Mouse (Mus musculus) megakaryocyte progenitor cell, adult 5-6 weeks (primary cell): ENCODE data around the gene Gm20388. TPM values are rescaled to one million over a fixed set of nuclear protein-coding genes. Genes with fewer than 3 reads are reported as not detected.

Source experiments
- ATAC-seq: replicated peaks from 2 replicates; pipeline ENCODE4 v1.8.0; 2016; ENCODE audit warnings: mild to moderate bottlenecking, moderate TSS enrichment, inconsistent platforms; ENCODE audit not compliant: poor library complexity
- total RNA-seq, 2 experiments: library from RNA; stranded (forward) in 1 of 2; stranded (reverse) in 1 of 2; fragments of 157-497, 149-512 nt in 1 of 2; fragments of 200-1000 nt in 1 of 2; gene quantifications; 2 replicates each; pipeline versions ENCODE4 v1.2.3 to v1.2.4; 2015 to 2017

The Gm20388 gene
- total RNA-seq, 2 experiments from 2014 or later, result 18.6 TPM; not detected in 1

DNA sequence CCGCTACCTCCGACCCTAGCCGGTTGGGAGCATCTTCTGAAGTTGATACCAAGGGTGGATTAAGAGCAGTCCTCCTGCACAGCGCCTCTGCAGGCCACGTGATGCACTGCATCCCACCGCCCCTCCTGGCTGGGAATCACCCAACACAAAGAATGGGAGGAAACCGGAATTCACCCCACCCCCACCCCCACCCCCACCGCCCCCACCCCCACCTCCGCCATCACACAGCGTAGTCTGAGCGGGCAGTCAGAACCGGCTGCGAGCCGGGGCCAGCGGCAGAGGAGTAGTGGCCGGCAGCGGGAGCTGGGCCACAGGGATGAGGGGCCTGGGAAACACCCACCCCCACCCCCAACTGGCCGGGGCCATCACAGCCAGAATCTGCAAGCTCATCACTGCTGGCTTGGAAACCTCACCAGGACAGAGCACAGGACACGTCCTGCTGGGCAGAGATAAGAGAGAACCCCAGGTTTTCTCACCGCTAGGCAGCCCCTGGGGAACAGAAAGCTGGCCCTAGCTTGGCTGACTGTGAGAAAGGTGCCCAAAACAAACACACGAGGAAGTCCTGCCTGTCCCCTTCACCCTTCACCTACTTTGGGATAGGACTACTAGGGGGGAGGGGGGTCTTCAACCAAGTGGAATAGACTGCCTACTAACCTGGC, 1472.1 kb downstream of the Gm20388 start:
- peak; percentile 90 for ATAC-seq

DNA sequence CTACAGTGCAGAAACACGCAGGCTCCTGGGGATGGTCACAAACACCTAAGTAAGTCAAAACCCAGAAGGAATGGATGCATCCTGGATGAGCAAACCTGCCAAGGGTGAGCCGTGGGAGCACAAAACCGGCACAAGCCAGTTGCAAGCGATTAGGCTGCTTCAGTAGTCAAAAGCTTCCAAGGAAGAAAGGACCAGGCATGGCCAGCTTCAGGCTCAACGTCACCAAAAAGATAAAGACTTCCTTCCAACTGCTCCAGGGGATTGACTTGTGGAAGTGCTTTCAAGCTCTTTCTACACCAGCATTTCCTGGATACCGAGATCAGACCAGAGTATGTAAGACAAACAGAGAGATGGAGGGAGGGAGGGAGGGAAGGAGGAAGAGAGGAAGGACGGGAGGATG, 1474.9 kb downstream of the Gm20388 start:
- ATAC-seq, result no peak

DNA sequence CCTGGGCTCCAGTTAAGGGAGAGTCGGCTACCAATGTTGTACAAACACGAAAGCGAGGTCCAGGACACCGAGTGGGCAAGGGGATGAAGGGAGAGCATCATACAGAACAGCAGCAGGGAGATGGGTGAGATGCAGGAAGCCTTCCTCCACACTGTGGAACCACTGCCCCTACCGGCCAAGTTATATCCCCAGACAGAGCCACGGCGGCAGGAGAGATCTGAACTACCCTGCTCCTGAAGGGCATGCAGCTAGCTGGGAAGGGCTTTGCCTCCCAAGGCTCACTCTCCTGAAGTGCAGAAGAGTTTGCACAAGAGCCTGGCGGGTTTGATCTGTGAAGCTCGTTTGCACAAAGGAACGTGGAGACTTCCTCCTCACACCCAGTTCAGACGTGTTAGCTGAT, 1480.0 kb downstream of the Gm20388 start:
- ATAC-seq, result peak; percentile 72

DNA sequence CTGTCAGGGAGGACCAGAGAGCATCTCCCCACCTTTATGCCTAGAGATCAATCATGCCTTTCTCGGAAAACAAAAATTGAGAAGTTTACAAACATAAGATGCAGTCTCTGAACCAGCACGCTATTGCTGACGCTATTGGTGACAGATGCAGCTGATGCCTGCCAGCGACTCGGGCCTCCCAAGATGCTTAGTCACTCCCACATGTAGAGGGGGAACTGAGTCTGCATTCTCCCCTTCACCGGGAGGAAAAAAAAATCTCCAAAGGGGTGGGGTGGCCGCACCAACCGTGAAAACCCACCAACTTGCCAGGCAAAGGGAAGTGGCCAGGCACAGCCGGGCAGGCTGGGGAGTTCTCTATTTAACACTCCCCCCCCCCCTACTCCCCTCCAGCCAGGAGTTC, 1480.6 kb downstream of the Gm20388 start:
- peak; percentile 56 for ATAC-seq

DNA sequence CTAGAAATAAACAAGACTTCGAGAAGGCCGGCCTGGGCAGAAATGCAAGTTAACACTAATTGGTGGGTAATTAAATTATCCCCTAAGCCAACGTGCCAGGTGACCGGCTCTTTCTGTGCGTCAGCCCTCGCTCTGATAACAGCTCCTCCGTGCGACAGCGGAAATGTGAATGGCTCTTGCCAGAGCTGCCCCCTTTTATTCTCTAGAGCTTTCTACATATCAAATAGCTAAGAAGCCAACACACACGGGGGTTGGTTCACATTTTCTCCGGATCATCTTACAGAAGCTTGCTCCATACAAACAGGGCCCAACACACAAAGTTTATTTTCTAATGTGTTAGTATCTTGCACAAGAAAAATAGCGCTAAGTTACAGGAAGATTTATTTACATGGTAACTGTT, 1481.1 kb downstream of the Gm20388 start:
- 0 out of 2 replicates have a peak, but pooled peaks have one; percentile 23 for ATAC-seq

DNA sequence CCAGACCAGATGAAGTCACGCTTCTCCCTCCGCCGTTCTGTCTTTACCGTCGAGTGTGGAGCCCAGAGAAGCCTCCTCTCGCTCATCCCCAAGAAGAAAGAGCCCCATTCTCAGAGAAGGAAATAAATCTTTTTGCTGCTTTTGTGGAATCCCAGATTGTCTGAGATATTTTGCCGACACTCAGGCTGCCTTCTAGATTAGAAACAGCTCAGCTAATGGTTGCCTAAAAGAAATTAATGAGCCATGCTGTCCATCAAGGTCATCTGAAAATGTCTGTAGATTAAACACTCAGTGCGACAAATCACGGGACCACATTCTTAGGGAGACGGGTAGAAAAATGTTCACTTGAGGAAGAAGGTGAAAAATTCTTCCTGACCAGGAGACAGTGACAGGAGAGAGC, 1481.8 kb downstream of the Gm20388 start:
- ATAC-seq, result no peak

DNA sequence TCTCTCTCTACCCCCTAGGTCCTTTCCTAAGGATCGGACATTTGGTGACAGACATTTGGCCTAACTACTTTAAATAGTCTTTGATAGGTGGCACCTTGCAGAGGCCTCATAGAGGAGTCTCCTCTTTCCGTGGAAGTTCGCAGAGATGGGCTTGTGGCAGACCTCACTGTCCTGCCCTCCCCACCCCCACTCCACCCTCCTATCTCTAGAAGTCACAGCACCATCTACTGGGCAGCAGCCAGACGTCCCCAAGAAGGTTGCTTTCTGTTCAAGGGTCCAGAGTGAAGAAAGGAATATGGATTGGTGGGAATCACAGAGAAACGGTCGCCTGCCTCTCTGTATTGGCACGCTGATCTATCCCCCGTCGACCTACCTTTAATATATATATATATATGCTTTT, 1482.5 kb downstream of the Gm20388 start:
- ATAC-seq, result 0 out of 2 replicates have a peak, but pooled peaks have one; percentile 47

DNA sequence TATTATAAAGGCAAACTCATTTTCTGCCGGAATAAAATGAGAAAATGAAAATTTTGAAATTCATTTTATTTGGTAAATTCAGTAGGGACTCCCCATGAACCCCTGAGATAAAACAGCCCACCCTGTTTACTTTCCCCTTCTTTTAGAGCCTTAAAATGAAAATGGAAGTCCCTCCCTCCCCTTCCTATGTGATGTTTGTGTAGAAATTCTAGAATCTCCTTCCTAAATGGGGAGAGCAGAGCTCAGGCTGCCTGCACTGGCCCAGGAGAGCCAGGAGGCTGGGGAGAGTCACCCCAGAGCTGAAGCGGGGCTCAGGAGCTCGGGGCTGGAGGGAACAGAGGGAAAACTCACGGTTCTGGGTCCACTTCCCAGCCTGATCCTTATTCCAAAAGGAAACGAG, 1484.0 kb downstream of the Gm20388 start:
- no peak for ATAC-seq

DNA sequence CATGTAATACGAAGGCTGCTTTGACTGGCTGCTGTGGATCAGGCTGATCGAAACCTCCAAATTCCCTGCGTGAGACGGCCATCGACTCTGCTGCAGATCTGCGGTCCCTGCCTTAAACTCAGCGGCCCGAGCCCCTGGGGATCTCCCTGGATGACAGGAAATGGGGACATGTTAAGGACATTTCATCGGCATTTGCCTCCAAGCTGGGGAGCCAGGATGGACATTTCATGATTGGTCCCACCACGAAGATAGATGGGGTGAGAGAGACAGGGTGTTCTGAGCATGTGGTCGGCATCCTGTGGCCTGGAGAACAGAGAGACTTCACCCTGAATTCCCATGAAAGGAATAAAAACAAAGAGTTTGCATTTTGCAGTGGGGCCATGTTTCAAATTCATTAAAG, 1484.7 kb downstream of the Gm20388 start:
- ATAC-seq, result no peak

DNA sequence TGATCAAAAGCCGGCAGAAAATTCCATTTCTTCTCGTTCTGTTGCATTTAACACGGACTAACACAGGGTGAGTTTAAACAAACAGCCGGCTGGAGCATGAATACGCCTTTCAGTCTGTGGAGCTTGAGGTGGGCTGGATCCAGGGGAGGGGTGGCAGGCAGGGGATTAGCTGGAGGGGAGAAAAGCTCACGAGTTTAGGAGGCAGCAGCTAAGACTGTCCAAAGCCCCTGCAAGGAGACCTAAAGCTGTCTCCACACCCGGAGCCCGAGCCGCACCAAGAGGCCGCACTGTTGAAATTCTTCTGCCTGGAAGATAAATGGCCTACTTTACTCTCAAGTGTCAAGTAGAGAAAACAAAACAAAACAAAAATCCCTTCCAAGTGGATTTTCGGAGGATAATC, 1485.5 kb downstream of the Gm20388 start:
- ATAC-seq, result no peak

DNA sequence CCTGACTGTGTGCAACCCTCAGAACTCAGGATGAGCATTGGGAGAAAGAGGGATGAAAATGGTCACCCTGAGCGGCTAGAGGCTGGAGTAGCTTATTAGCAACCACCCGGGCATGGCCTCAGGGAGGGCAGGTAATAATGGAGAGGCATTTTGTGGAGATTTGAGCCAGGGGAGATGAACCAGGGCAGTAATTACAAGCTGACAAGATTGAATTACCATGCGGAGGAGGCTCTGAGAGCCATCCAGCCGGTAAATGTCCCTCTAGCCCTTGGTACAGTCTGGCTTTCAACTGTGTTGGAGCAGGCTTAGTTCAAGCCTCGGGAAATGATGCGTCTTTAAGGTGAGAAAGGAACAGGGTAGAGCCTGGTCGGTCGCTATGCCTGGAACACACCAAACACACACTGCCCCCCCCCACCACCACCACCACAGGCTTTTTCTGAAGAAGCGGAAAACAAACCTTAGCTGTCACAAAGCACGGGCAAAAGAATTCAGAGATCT, 1486.6 kb downstream of the Gm20388 start:
- ATAC-seq, result no peak

DNA sequence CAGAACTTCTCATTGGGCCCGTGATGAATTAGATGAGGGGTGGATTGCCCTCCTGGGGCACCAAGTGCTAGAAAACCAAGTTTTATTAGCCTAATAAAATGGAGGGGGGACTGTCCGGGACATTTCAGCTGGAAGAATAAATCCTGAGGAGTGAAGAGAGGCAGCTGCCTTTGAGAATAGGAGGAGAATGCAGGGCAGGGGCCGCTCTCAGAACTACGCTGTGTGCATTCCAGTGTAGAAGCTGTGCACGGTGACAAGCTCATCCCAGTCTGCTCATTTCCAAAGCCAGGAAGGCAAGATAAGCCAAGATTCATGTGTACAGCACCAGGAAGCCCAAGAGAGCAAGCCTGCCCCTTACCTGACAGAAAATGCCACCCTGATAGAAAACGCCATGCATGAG, 1487.4 kb downstream of the Gm20388 start:
- no peak for ATAC-seq

DNA sequence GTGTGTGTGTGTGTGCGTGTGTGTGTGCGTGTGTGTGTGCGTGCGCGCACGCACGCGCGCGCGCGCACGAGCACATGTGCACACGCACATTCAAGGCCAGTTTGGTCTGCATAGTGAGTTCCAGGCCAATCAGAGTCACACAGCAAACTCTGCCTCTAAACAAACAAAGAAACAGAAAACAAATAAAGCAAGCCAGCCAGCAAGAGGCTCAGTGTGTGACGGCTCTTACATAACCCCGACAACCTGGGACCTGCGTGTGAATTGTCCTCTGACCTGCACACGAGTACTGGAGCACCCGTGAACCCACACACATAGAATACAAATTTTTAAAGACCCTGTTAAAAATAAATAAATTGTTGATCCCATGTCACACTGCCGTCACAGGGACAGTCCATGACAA, 1488.1 kb downstream of the Gm20388 start:
- no peak for ATAC-seq

DNA sequence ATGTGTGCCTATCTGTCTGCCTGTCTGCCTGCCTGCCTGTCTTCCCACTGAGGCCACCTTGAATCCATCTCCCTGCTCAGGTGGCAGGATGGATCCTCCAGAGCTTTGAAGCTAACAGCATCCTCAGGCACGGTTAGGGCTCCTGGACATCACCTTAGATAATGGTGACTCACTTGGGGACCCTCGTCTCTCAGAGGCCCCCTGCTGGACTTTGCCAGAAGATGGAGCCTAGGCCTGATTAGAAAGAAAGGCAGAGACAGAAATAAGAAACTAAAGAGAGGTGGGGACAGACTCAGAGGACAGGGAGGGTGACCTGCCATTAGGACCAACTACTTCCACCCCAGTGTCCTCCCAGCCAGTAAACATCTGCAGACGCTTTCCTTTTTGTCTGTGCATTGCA, 1488.5 kb downstream of the Gm20388 start:
- ATAC-seq, result no peak

DNA sequence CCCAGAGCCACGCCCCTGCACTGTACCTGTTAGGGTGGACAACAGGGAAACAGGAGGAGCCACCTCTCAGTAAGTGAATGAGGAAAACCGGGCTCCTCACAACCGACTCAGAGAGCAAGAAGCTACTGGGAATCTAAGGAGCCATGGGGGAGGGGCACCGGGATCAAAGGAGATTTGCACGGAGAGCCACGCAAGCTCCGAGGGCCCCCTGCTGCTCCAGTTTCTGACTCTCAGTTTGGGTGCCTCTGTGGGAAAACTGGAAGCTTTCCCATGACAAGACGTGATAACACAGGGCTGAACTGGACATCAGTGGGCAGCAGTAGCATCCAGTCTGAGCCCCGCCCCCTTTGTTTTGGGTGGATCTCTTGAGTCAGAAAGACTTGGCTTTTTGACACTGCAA, 1489.9 kb downstream of the Gm20388 start:
- ATAC-seq, result no peak

DNA sequence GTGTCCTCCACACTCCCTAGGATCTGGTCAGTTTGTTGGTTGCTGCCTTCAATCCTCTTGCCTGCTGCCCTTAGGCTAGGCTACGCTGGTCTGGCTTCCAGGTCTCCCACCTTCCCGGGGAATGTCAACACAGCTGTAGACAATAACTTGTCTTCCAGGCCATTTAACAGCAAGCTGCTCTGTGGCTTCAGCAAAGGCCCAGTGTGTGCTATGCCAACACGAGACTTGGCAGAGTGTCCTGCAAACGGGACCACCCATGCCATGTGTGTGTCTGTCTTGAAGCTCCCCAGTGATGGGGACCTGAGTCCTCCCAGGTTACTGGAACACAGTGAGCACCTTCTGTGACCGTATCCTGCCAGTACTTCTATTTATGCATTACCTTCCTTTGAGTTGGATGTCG, 1493.2 kb downstream of the Gm20388 start:
- ATAC-seq, result no peak

DNA sequence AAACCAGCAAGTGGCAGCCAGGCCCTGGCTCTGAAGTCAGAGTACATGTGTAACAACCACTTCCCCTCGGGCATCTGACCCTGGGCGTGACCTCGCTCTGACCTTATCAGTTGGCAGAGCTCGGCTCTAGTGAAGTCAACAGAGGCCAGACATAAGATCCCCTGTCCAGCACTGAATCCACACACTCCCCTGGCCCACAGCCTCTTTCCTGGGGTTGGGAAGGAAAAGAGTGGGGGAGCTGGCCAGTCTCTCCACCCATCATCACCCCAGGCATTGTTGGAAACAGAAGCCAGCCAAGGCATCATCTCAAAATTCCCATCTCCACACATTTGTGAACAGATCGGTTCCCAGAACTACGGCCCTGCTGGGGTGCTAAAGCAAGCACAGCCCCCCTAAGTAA, 1507.4 kb downstream of the Gm20388 start:
- ATAC-seq, result no peak

DNA sequence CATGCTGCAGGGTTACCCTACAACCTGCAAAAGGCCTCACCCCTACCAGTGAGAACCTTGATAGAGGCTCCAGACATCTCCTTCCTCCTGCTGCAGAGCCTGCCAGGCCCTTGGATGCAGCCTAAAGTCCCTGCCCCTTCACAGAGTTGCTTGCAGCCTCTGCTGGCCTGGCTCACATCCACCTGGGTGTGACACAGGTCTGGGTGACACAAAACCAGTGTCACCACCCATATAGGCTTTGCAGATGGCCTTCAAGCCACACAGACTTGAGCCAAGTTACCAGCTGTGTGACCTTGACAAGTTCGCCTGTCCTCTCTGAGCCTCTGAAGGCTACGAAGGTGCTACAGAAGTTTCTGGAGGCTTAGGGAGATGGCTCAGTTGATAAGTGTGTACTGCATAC, 1508.9 kb downstream of the Gm20388 start:
- no peak for ATAC-seq

DNA sequence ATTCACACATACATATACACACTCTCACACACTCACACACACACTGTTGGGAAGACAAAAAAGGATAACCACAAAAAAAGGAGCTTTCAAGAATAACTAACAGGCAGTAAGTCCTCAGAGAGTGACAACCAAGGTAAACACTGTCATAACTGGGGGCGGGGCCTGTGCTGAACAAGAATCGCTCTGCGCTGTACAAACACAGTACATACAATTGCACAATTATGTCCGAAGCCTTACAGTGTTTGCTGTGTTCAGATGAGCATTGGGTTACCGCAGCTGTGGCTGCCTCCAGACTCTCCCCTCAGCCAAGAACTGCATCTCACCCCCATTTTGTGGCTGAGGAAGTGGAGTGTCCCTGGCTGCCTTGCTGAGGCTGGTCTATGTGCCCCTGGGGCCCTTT, 1510.4 kb downstream of the Gm20388 start:
- no peak for ATAC-seq

DNA sequence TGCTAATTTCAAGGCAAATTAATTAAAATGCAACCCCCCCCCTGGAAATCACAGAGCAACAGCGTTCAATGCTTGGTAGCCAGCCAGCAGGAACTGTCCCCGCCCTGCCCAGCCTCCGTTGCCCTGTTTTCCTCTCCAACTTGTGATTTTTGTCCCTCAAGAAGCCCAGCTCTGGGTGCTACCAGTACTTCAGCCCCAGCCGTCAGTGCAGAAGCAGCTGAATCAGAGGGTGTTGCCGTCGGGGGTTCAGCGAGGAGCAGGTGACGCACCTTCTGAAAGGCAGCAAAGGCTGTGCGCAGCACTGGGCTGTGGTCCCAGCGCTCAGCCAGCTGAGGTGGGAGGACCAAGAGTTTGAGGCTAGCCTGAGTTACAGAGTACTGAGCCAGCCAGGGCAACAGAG, 1513.4 kb downstream of the Gm20388 start:
- no peak for ATAC-seq

DNA sequence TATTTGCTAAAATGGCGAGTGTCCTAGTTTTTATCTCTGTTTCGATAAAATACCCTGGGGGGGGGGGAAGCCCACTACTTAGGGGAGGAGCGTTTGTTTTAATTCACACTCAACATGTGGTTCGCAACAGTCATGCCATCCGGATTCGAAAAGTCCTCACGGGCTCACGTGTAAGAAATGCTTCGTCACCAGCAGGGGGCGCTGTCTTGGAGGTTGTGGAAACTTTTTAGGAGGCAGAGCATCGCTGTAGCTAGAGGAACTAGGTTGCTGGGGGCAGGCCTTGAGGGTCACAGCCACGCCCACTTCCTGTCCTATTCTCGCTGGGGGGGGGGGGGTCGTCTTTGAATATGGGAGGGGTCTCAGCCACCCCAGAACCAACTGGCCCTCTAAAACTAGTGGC, 1514.0 kb downstream of the Gm20388 start:
- ATAC-seq, result no peak

DNA sequence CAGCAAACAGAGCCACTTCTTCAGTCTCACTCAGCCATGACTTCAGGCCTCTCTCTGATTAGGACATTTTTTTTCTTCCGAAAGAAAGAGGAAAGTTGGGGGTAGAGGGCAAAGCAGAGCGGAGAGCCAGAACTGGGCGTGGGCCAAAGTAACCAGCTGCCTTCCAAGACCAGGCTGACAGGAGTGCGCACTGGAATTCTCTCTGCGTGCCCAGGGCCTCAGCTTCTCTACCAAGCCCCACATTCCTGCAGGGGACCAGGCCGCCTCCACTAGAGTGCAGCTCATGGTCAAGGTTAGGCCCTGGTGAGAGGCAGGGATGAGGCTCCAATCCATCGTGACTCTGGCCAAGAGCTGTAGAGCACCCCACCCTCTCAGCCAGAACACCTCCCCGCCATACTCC, 1520.9 kb downstream of the Gm20388 start:
- ATAC-seq, result no peak

DNA sequence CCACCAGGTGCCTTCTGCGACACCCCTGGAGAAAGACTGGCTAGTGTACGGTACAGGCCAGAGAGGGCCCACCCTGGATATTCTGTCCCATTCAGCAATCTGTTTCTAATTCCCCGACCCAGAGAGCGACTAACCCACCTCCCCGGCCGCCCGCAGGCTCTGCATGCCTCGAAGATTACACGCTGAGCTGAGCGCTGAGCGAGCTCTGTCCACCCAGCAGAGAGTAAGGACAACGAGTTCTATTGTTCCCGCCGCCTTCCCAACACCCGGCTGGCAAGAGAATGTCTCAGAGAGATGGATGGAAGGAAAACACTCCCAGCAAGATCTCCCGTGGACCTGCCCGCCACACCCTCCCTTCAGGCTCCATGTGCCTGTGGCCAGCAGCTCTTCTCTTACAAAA, 1522.8 kb downstream of the Gm20388 start:
- ATAC-seq, result no peak
